Mouse (Mus musculus): ENCODE data around the gene Ddx39b.

GRCm38 (mm10) chr17:35218516-35219193, 22.9 kb upstream of the Ddx39b start:
- TF ChIP-seq MYOD1 (IDR thresholded peaks at IDR 0.05; ENCODE audit: control insufficient read depth in 1 of 3, insufficient read length in 2 of 3, low read depth in 2 of 3) = no peak
- TF ChIP-seq CEBPB (IDR thresholded peaks at IDR 0.05; ENCODE audit: insufficient read depth, poor library complexity, severe bottlenecking) = no peak
- TF ChIP-seq MAX (IDR thresholded peaks at IDR 0.05; ENCODE audit: low read depth) = no peak
- no peak for TF ChIP-seq POLR2A (IDR thresholded peaks at IDR 0.05; ENCODE audit: insufficient read length, low read depth)
- TF ChIP-seq POLR2AphosphoS2 (IDR thresholded peaks at IDR 0.05; ENCODE audit: insufficient read length, low read depth) = no peak
- TF ChIP-seq MYOG (IDR thresholded peaks at IDR 0.05; ENCODE audit: control insufficient read depth in 1 of 3, insufficient read depth in 1 of 3, insufficient read length in 2 of 3, low read depth in 2 of 3) = no peak
- TF ChIP-seq USF1 (IDR thresholded peaks at IDR 0.05; ENCODE audit: low read depth) = no peak
- TF ChIP-seq E2F4 (IDR thresholded peaks at IDR 0.05; ENCODE audit: insufficient read depth) = no peak
- TF ChIP-seq SRF (IDR thresholded peaks at IDR 0.05; ENCODE audit: control insufficient read depth, insufficient read length, low read depth) = no peak
- TF ChIP-seq TCF12 (IDR thresholded peaks at IDR 0.05; ENCODE audit: insufficient read depth, poor library complexity, severe bottlenecking) = no peak
- TF ChIP-seq REST (IDR thresholded peaks at IDR 0.05; ENCODE audit: insufficient read depth, insufficient read length) = no peak
- no peak for TF ChIP-seq TCF3 (IDR thresholded peaks at IDR 0.05; ENCODE audit: insufficient read length, low read depth)
